Comparison of ENCODE assay signal across 2 mouse cellular contexts in genomic region chr17:34183564-34184219, GRCm38 (mm10).
TF ChIP-seq lines count a peak whose summit lies in the region.

No protein-coding gene starts in this region.

TF ChIP-seq in CH12.LX, 34 proteins besides CTCF, POLR2A, EP300 and RAD21:
- no peak for TF ChIP-seq CHD1 (IDR thresholded peaks at IDR 0.05; ENCODE audit: low read depth, low read length)
- TF ChIP-seq BHLHE40 (IDR thresholded peaks at IDR 0.05; ENCODE audit: low read depth, low read length), result no peak
- no peak for TF ChIP-seq NELFE (IDR thresholded peaks at IDR 0.05; ENCODE audit: low read depth, low read length)
- no peak for TF ChIP-seq SIN3A (IDR thresholded peaks at IDR 0.05; ENCODE audit: low read length)
- TF ChIP-seq ELF1 (IDR thresholded peaks at IDR 0.05; ENCODE audit: low read depth, low read length), result no peak
- TF ChIP-seq TCF12 (IDR thresholded peaks at IDR 0.05; ENCODE audit: low read depth, low read length), result no peak
- TF ChIP-seq MXI1 (IDR thresholded peaks at IDR 0.05; ENCODE audit: low read depth, low read length), result no peak
- TF ChIP-seq MYC (IDR thresholded peaks at IDR 0.05; ENCODE audit: low read depth, low read length), result no peak
- TF ChIP-seq ZKSCAN1 (IDR thresholded peaks at IDR 0.05; ENCODE audit: borderline replicate concordance, low read depth, low read length), result no peak
- TF ChIP-seq JUN (IDR thresholded peaks at IDR 0.05; ENCODE audit: insufficient read depth, low read depth, low read length), result no peak
- TF ChIP-seq KAT2A (IDR thresholded peaks at IDR 0.05; ENCODE audit: insufficient replicate concordance, low read length), result no peak
- no peak for TF ChIP-seq JUND (conservative IDR thresholded peaks at IDR 0.05; ENCODE audit: low read depth, low read length)
- no peak for TF ChIP-seq SMC3 (IDR thresholded peaks at IDR 0.05; ENCODE audit: low read depth, low read length)
- no peak for TF ChIP-seq PAX5 (IDR thresholded peaks at IDR 0.05; ENCODE audit: low read length)
- no peak for TF ChIP-seq ZNF384 (IDR thresholded peaks at IDR 0.05; ENCODE audit: low read depth, low read length)
- TF ChIP-seq MEF2A (IDR thresholded peaks at IDR 0.05; ENCODE audit: borderline replicate concordance, low read depth, low read length), result no peak
TF ChIP-seq in CH12.LX: peak in this region for 0.

TF ChIP-seq in MEL, 35 proteins besides CTCF, POLR2A, EP300 and RAD21:
- TF ChIP-seq MYB (IDR thresholded peaks at IDR 0.05; ENCODE audit: low read depth, low read length) (peak; percentile 72), TBP (IDR thresholded peaks at IDR 0.05; ENCODE audit: low read depth, low read length) (no peak), E2F4 (IDR thresholded peaks at IDR 0.05; ENCODE audit: borderline replicate concordance, low read depth, low read length) (no peak), TAL1 (IDR thresholded peaks at IDR 0.05; ENCODE audit: low read length) (0 out of 2 replicates have a peak, but pooled peaks have one; percentile 9), ELF1 (IDR thresholded peaks at IDR 0.05; ENCODE audit: low read depth, low read length) (0 out of 2 replicates have a peak, but pooled peaks have one; percentile 31), USF2 (IDR thresholded peaks at IDR 0.05; ENCODE audit: borderline replicate concordance in 1 of 2, insufficient read depth in 1 of 2, low read depth in 1 of 2, low read length in 2 of 2) (no peak), NELFE (IDR thresholded peaks at IDR 0.05; ENCODE audit: low read depth, low read length) (0 out of 2 replicates have a peak, but pooled peaks have one; percentile 18), MAX (IDR thresholded peaks at IDR 0.05; ENCODE audit: low read length) (no peak), MAZ (IDR thresholded peaks at IDR 0.05; ENCODE audit: low read depth, low read length) (0 out of 2 replicates have a peak, but pooled peaks have one; percentile 53), NRF1 (IDR thresholded peaks at IDR 0.05; ENCODE audit: insufficient read depth, low read depth, low read length, poor library complexity, severe bottlenecking) (no peak), MEF2A (IDR thresholded peaks at IDR 0.05; ENCODE audit: extremely low read depth, insufficient replicate concordance, low read depth, low read length, poor library complexity, severe bottlenecking) (no peak), SIN3A (IDR thresholded peaks at IDR 0.05; ENCODE audit: low read length) (peak; percentile 68), USF1 (IDR thresholded peaks at IDR 0.05; ENCODE audit: low read depth, low read length) (no peak), MYC (IDR thresholded peaks at IDR 0.05; ENCODE audit: low read depth, low read length) (no peak), ETS1 (IDR thresholded peaks at IDR 0.05; ENCODE audit: low read depth, low read length) (peak; percentile 59; the same call in 1 of the 2 replicates), MAFK (IDR thresholded peaks at IDR 0.05; ENCODE audit: borderline replicate concordance, low read depth, low read length) (no peak), ZMIZ1 (IDR thresholded peaks at IDR 0.05; ENCODE audit: low read depth, low read length) (no peak), MXI1 (IDR thresholded peaks at IDR 0.05; ENCODE audit: low read depth, low read length) (no peak), GABPA (IDR thresholded peaks at IDR 0.05; ENCODE audit: low read depth, low read length) (no peak), HCFC1 (IDR thresholded peaks at IDR 0.05; ENCODE audit: low read depth, low read length) (no peak), CHD2 (IDR thresholded peaks at IDR 0.05; ENCODE audit: low read length) (no peak), GATA1 (IDR thresholded peaks at IDR 0.05; ENCODE audit: low read depth, low read length) (peak; percentile 44; the same call in 1 of the 2 replicates), RCOR1 (IDR thresholded peaks at IDR 0.05; ENCODE audit: low read depth, low read length) (peak; percentile 83), POLR2AphosphoS2 (IDR thresholded peaks at IDR 0.05; ENCODE audit: low read length) (no peak), BHLHE40 (IDR thresholded peaks at IDR 0.05; ENCODE audit: borderline replicate concordance, low read depth, low read length) (no peak), POLR2AphosphoS5 (IDR thresholded peaks at IDR 0.05; ENCODE audit: borderline replicate concordance, low read depth, low read length) (no peak), TCF12 (IDR thresholded peaks at IDR 0.05; ENCODE audit: low read depth, low read length) (peak; percentile 54), ZKSCAN1 (IDR thresholded peaks at IDR 0.05; ENCODE audit: low read depth, low read length) (no peak)
